Mouse (Mus musculus) CD4-positive helper T cell, adult 2 months (primary cell): Measurements from ENCODE around the gene Rpgr.
A peak's percentile ranks its signal among the peaks of the same experiment; 100 is the strongest.

Experiments used
- DNase-seq: peaks from one replicate; pipeline ENCODE4 v3.0.0-alpha.2; 2012; ENCODE audit warnings: low read depth, missing footprints, low spot score

Rpgr gene

GRCm38 (mm10) chrX:10216410-10216949 lies at the start of gene Rpgr:
Gene Rpgr, minus strand, starts transcription at chrX:10216920.
- DNase-seq, result peak; percentile 91

- no peak for DNase-seq
These were observed 41.5 kb upstream of the Rpgr start for GRCm38 (mm10) chrX:10258260-10258659.

GRCm38 (mm10) chrX:10257774-10258173 lies 41.1 kb upstream of the Rpgr start:
- no peak for DNase-seq

- no peak for DNase-seq
These were observed 35.3 kb upstream of the Rpgr start, which contains the start of gene Otc for GRCm38 (mm10) chrX:10251852-10252504. Gene Otc, plus strand, starts transcription at chrX:10252305.

- no peak for DNase-seq
These were observed 34.6 kb upstream of the Rpgr start for GRCm38 (mm10) chrX:10251357-10251756.

GRCm38 (mm10) chrX:10243916-10244315 lies 27.2 kb upstream of the Rpgr start:
- no peak for DNase-seq

GRCm38 (mm10) chrX:10239515-10239914 lies 22.8 kb upstream of the Rpgr start:
- no peak for DNase-seq

- no peak for DNase-seq
These were observed 17.9 kb upstream of the Rpgr start for GRCm38 (mm10) chrX:10234617-10235016.

GRCm38 (mm10) chrX:10233051-10233450 lies 16.3 kb upstream of the Rpgr start:
- DNase-seq, result no peak

- no peak for DNase-seq
These were observed 2.6 kb upstream of the Rpgr start for GRCm38 (mm10) chrX:10219281-10219680.

GRCm38 (mm10) chrX:10215972-10216371 lies 748 bp downstream of the Rpgr start:
- peak; percentile 76 for DNase-seq

- DNase-seq, result no peak
These were observed 10.8 kb downstream of the Rpgr start for GRCm38 (mm10) chrX:10205937-10206336.

- peak; percentile 16 for DNase-seq
These were observed 15.4 kb downstream of the Rpgr start for GRCm38 (mm10) chrX:10201289-10201688.

- DNase-seq, result no peak
These were observed 64.3 kb downstream of the Rpgr start for GRCm38 (mm10) chrX:10152390-10152789.

GRCm38 (mm10) chrX:10117065-10117719 lies 99.5 kb downstream of the Rpgr start, which contains the start of gene Srpx:
Gene Srpx, minus strand, starts transcription at chrX:10117709.
- no peak for DNase-seq

- no peak for DNase-seq
These were observed 100.9 kb downstream of the Rpgr start for GRCm38 (mm10) chrX:10115780-10116179.

GRCm38 (mm10) chrX:10110736-10111135 lies 106.0 kb downstream of the Rpgr start:
- no peak for DNase-seq

GRCm38 (mm10) chrX:10108558-10108957 lies 108.2 kb downstream of the Rpgr start:
- no peak for DNase-seq

GRCm38 (mm10) chrX:10105475-10105874 lies 111.2 kb downstream of the Rpgr start:
- DNase-seq, result no peak

GRCm38 (mm10) chrX:10102739-10103138 lies 114.0 kb downstream of the Rpgr start:
- no peak for DNase-seq

- no peak for DNase-seq
These were observed 120.9 kb downstream of the Rpgr start for GRCm38 (mm10) chrX:10095797-10096196.

- no peak for DNase-seq
These were observed 136.3 kb downstream of the Rpgr start for GRCm38 (mm10) chrX:10080385-10080784.

- no peak for DNase-seq
These were observed 136.7 kb downstream of the Rpgr start for GRCm38 (mm10) chrX:10079981-10080380.
